Mouse (Mus musculus): ENCODE measurements around the gene 0610040J01Rik. TPM values are rescaled to one million over a fixed set of nuclear protein-coding genes. Genes with fewer than 3 reads are reported as not detected.

The 0610040J01Rik gene
- total and polyA plus RNA-seq, 3 experiments = not detected

DNA sequence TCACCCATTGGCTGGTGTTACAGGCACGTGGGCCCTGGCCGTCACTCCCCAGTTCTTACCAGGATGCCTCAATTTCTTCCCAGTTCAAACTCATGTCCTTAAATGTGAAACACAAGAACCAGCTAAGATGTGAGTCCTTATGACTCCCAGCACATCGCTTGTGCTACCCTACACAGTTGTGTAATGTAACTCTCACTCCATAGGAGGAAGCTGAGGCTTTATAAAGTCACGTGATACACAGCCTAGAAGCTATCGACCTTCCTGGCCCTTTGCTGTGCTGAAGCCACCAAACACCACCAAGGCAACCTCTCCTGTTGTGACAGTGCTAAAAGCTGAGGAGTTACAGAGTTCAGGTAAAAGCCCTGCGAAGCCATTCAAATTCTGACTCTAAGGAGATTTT lies 123.4 kb downstream of the 0610040J01Rik start:
- no peak overlapping the region for H3K4me2 ChIP-seq (ENCODE audit: insufficient read depth, low read depth, poor library complexity, severe bottlenecking)
- H3K79me2 ChIP-seq (replicated peaks; ENCODE audit: control insufficient read depth, extremely low read depth, insufficient read depth, poor library complexity, severe bottlenecking) = no peaks in the 10 kb centered on the region
- H3K4me1 ChIP-seq (ENCODE audit: control insufficient read depth in 1 of 2, insufficient read depth in 2 of 2) = peaks cover 3 to 25% of the 10 kb centered on the region in 2 experiments
- TF ChIP-seq ETS1 (conservative IDR thresholded peaks at IDR 0.05; ENCODE audit: low read depth, low read length) = no peak
- TF ChIP-seq ZC3H11A (IDR thresholded peaks at IDR 0.05; ENCODE audit: low read depth, low read length) = no peak
- TF ChIP-seq NELFE (IDR thresholded peaks at IDR 0.05; ENCODE audit: low read depth, low read length) = no peak
- no peak for TF ChIP-seq GABPA (IDR thresholded peaks at IDR 0.05; ENCODE audit: insufficient replicate concordance, low read depth, low read length)
- no peak overlapping the region for H3K27ac ChIP-seq (ENCODE audit: insufficient read depth, low read depth)
- DNase-seq (ENCODE audit: extremely low read depth) = no peak
- peaks cover 0 to 23% of the 10 kb centered on the region in 2 experiments for H3K36me3 ChIP-seq (replicated peaks in 1 of 2; ENCODE audit: control insufficient read depth in 1 of 2, insufficient read depth in 1 of 2, low read length in 1 of 2)
- H3K9me3 ChIP-seq (replicated peaks; ENCODE audit: low read length) = no peaks in the 10 kb centered on the region
- no peak overlapping the region for H3K4me3 ChIP-seq (replicated peaks in 1 of 3; ENCODE audit: low read depth in 2 of 3, low read length in 2 of 3, poor library complexity in 1 of 3)
- in situ Hi-C loops (cut with MboI; ENCODE audit: low pct_ligation_motif_present, low pct_unique_long_range_greater_than_20kb, low sequenced_read_pairs) (no loop called here), dilution Hi-C loops (cut with MboI; ENCODE audit: extremely low pct_ligation_motif_present, extremely low pct_unique_long_range_greater_than_20kb, low sequenced_read_pairs) (no loop called here)
- H3K27me3 ChIP-seq (replicated peaks) = no peaks in the 10 kb centered on the region
- no peak overlapping the region for H3K9ac ChIP-seq (ENCODE audit: insufficient read depth, low read depth)

DNA sequence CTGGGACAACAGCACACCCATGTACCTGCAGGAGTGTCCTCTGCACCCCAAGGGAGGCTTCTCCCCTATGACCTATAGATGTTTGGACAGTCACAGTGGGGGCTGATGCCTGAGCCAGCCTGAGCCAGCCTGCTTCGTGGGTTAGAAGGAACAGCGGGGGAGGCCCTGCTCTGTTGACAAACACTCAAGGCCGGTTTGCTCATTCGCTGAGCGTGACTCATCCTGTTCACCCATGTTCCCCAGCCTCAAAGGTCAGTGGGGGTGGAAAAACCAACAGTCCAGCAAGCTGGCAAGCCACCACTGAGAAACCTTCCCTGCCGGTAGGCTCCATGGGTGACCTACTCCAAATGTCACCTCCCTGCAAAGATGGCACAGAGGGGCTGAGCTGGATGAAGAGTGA lies 124.6 kb downstream of the 0610040J01Rik start:
- Histone ChIP-seq H3K27me3 (replicated peaks) (no peaks in the 10 kb centered on the region), H3K4me3 (replicated peaks in 1 of 3; ENCODE audit: low read depth in 2 of 3, low read length in 2 of 3, poor library complexity in 1 of 3) (no peak overlapping the region), H3K79me2 (replicated peaks; ENCODE audit: control insufficient read depth, extremely low read depth, insufficient read depth, poor library complexity, severe bottlenecking) (no peaks in the 10 kb centered on the region), H3K4me2 (ENCODE audit: insufficient read depth, low read depth, poor library complexity, severe bottlenecking) (no peak overlapping the region), H3K9me3 (replicated peaks; ENCODE audit: low read length) (no peaks in the 10 kb centered on the region), H3K4me1 (ENCODE audit: control insufficient read depth in 1 of 2, insufficient read depth in 2 of 2) (peaks cover 3 to 25% of the 10 kb centered on the region in 2 experiments), H3K27ac (ENCODE audit: insufficient read depth, low read depth) (no peak overlapping the region), H3K9ac (ENCODE audit: insufficient read depth, low read depth) (no peak overlapping the region), H3K36me3 (replicated peaks in 1 of 2; ENCODE audit: control insufficient read depth in 1 of 2, insufficient read depth in 1 of 2, low read length in 1 of 2) (peaks cover 0 to 23% of the 10 kb centered on the region in 2 experiments)
- no peak for TF ChIP-seq ZMIZ1 (IDR thresholded peaks at IDR 0.05; ENCODE audit: low read depth, low read length)
- TF ChIP-seq SMC3 (IDR thresholded peaks at IDR 0.05; ENCODE audit: low read depth, low read length) = no peak
- no peak for TF ChIP-seq KAT2A (IDR thresholded peaks at IDR 0.05; ENCODE audit: insufficient replicate concordance, low read length)
- no peak for TF ChIP-seq MAZ (IDR thresholded peaks at IDR 0.05; ENCODE audit: low read depth, low read length)
- no peak for TF ChIP-seq ZNF384 (IDR thresholded peaks at IDR 0.05; ENCODE audit: low read depth, low read length)
- no peak for TF ChIP-seq EP300 (IDR thresholded peaks at IDR 0.05; ENCODE audit: low read length)
- TF ChIP-seq RCOR1 (conservative IDR thresholded peaks at IDR 0.05; ENCODE audit: low read depth, low read length) = no peak
- no peak for TF ChIP-seq IRF4 (IDR thresholded peaks at IDR 0.05; ENCODE audit: low read depth, low read length)
- no peak for TF ChIP-seq ELF1 (IDR thresholded peaks at IDR 0.05; ENCODE audit: low read depth, low read length)
- no peak for TF ChIP-seq E2F4 (IDR thresholded peaks at IDR 0.05; ENCODE audit: insufficient replicate concordance, low read depth, low read length)
- no peak for TF ChIP-seq MXI1 (IDR thresholded peaks at IDR 0.05; ENCODE audit: low read depth, low read length)
- TF ChIP-seq MAFK (IDR thresholded peaks at IDR 0.05; ENCODE audit: insufficient replicate concordance, low read length) = no peak
- TF ChIP-seq USF2 (conservative IDR thresholded peaks at IDR 0.05; ENCODE audit: low read depth, low read length) = no peak
- no peak for TF ChIP-seq MYC (IDR thresholded peaks at IDR 0.05; ENCODE audit: low read depth, low read length)
- TF ChIP-seq CHD2 (IDR thresholded peaks at IDR 0.05; ENCODE audit: low read length) = no peak
- no peak for TF ChIP-seq CHD1 (IDR thresholded peaks at IDR 0.05; ENCODE audit: low read depth, low read length)
- DNase-seq (ENCODE audit: extremely low read depth) = no peak
- dilution Hi-C loops (cut with MboI; ENCODE audit: extremely low pct_ligation_motif_present, extremely low pct_unique_long_range_greater_than_20kb, low sequenced_read_pairs) = no loop called here
- in situ Hi-C loops (cut with MboI; ENCODE audit: low pct_ligation_motif_present, low pct_unique_long_range_greater_than_20kb, low sequenced_read_pairs) = no loop called here

Measured in CH12.LX (cell line).